Mouse (Mus musculus) thymus, adult 2 months (tissue): ENCODE data around the gene Gm10775. TPM values are rescaled to one million over a fixed set of nuclear protein-coding genes. Genes with fewer than 3 reads are reported as not detected.

Experiments used
- DNase-seq: peaks from one replicate; pipeline ENCODE4 v3.0.0; 2021
- H3K27ac ChIP-seq: fragments of 200-500 bp; 2 replicates; pipeline ENCODE4 v1.5.1; 2012; ENCODE audit warnings: low read length, control low read depth; ENCODE audit not compliant: control insufficient read depth, insufficient read depth
- H3K27me3 ChIP-seq: fragments of 200-500 bp; 2 replicates; pipeline ENCODE4 v1.6.1; 2012; ENCODE audit warnings: mild to moderate bottlenecking, low read length, moderate library complexity, mixed read lengths; ENCODE audit not compliant: control insufficient read depth, insufficient read depth
- H3K36me3 ChIP-seq: fragments of 200-500 bp; 2 replicates; pipeline ENCODE4 v1.6.1; 2012; ENCODE audit warnings: mild to moderate bottlenecking, low read length, moderate library complexity; ENCODE audit not compliant: control insufficient read depth, insufficient read depth
- H3K4me1 ChIP-seq: fragments of 200-500 bp; replicated peaks from 2 replicates; pipeline ENCODE4 v1.6.1; 2012; ENCODE audit warnings: low read length; ENCODE audit not compliant: control insufficient read depth, insufficient read depth
- H3K4me3 ChIP-seq: fragments of 200-500 bp; 2 replicates; pipeline ENCODE4 v1.5.1; 2012; ENCODE audit warnings: mild to moderate bottlenecking, low read length, control low read depth, moderate library complexity; ENCODE audit not compliant: control insufficient read depth, insufficient read depth
- CTCF ChIP-seq: fragments of 200-500 bp; IDR thresholded peaks from 2 replicates; pipeline ENCODE4 v1.5.1; 2012; ENCODE audit warnings: mild to moderate bottlenecking, control low read depth, low read length, moderate library complexity, borderline replicate concordance; ENCODE audit not compliant: control insufficient read depth, poor library complexity, insufficient read depth; ENCODE audit errors: extremely low read depth
- POLR2A ChIP-seq: fragments of 200-500 bp; IDR thresholded peaks from 2 replicates; pipeline ENCODE4 v1.6.1; 2012; ENCODE audit warnings: mild to moderate bottlenecking, low read length, control low read depth, moderate library complexity; ENCODE audit not compliant: control insufficient read depth, poor library complexity, insufficient read depth; ENCODE audit errors: extremely low read depth
- WGBS: fragments of 180-500 bp; shearing (Covaris S2); methylation state at CpG from one replicate; pipeline ENCODE4 v1.1.7; 2018; 5-methylcytosine and 5-hydroxymethylcytosine counted together
- polyA plus RNA-seq: library from polyadenylated mRNA; depleted of rRNA; stranded (reverse); fragments of >200 nt; gene quantifications from 2 replicates; pipeline ENCODE4 v1.2.3, GENCODE M21; 2012

The Gm10775 gene
- polyA plus RNA-seq, 1 experiment, result not detected

GRCm38 (mm10) chr13:65242319-65242787, 17.0 kb upstream of the Gm10775 start:
- TF ChIP-seq POLR2A (no peak), CTCF (no peak)
- peaks cover 12% of the 10 kb centered on the region for H3K4me1 ChIP-seq
- no peaks in the 10 kb centered on the region for H3K36me3 ChIP-seq
- DNase-seq, result no peak
- H3K4me3 ChIP-seq, result peak overlapping the region; percentile 81
- no peaks in the 10 kb centered on the region for H3K27me3 ChIP-seq
- H3K27ac ChIP-seq, result no peak overlapping the region
- 57% methylated on average over 27 of the region's 27 CpGs for WGBS

GRCm38 (mm10) chr13:65243273-65243672, 16.1 kb upstream of the Gm10775 start:
- WGBS, result 98% methylated on average over 4 of the region's 4 CpGs
- peaks cover 12% of the 10 kb centered on the region for H3K4me1 ChIP-seq
- peak; percentile 35 for DNase-seq

DNA sequence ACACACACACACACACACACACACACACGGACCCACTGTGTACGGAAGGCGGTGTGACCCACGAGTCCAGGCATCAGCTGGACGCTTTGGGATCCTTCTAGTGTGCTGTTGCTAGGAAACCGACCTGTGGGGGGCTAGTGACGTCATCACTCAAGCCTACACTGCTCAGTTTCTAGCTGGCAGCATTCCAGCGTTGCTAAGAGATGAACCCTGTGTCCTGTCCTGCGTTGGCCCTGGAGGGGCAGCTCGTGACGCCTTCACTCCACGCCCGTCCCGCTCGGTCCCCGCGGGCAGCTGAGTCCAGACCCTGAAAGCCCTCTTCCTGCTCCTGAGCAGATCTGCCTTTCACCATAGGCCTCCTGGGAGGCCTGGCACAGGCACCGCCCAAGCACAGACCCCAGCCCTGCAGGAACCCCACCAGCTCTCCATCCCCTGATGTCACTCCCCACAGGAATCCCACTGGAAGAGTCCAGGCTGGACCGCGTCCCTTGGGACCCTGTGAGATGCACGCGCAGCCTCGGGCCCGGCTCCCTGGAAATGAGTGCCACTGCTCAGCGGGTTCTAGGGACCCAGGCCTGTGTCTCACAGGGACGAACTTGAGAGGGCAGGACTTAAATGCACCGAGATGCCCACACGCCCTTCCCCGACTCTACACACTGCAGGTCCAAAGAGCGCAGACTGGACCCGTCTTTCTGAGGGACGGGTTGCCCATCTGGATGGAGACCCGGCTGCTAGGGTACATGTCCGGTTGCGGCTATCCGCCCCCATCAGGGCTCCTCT, 974 bp upstream of the Gm10775 start:
- no peak for DNase-seq
- WGBS, result 46% methylated on average over 36 of the region's 36 CpGs

More at GRCm38 (mm10) chr13:65243273-65243672, 16.1 kb upstream of the Gm10775 start:
- H3K27me3 ChIP-seq, result no peaks in the 10 kb centered on the region
- H3K36me3 ChIP-seq, result peaks cover 3% of the 10 kb centered on the region; the same call in 1 of the 2 replicates
- TF ChIP-seq CTCF, result no peak
- TF ChIP-seq POLR2A, result no peak
- no peak overlapping the region for H3K27ac ChIP-seq
- no peak overlapping the region for H3K4me3 ChIP-seq

GRCm38 (mm10) chr13:65262086-65262485, 2.7 kb downstream of the Gm10775 start:
- no peak overlapping the region for H3K27ac ChIP-seq
- no peaks in the 10 kb centered on the region for H3K27me3 ChIP-seq
- DNase-seq, result no peak
- no peaks in the 10 kb centered on the region for H3K36me3 ChIP-seq
- no peak overlapping the region for H3K4me3 ChIP-seq
- WGBS, result 98% methylated on average over 5 of the region's 5 CpGs
- H3K4me1 ChIP-seq, result no peaks in the 10 kb centered on the region
- no peak for TF ChIP-seq POLR2A
- TF ChIP-seq CTCF, result no peak

More for the DNA sequence above, 974 bp upstream of the Gm10775 start:
- Histone ChIP-seq H3K27ac (no peak overlapping the region), H3K36me3 (no peaks in the 10 kb centered on the region), H3K4me3 (no peak overlapping the region), H3K4me1 (no peaks in the 10 kb centered on the region), H3K27me3 (no peaks in the 10 kb centered on the region)
- no peak for TF ChIP-seq CTCF
- no peak for TF ChIP-seq POLR2A

DNA sequence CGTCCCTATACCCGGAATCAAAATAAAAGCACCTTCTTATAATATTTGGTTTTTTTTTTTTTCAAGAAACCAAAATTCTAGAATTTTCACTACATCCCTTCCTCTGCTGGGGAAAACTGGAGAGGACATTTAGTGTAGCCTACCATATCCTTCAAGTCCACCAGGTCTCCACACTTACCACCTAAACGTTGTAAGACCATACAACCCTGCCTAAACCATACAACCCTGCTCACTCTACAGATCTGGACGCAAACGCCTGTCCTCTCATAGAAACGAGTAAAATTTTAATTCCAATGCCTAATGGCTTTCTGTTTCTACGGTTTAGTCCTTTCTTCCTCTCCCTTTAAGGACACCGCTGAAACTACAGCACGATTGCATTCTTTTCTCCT, 18.6 kb downstream of the Gm10775 start:
- peak overlapping the region; percentile 79; the same call in 1 of the 2 replicates for H3K27ac ChIP-seq
- DNase-seq, result no peak

DNA sequence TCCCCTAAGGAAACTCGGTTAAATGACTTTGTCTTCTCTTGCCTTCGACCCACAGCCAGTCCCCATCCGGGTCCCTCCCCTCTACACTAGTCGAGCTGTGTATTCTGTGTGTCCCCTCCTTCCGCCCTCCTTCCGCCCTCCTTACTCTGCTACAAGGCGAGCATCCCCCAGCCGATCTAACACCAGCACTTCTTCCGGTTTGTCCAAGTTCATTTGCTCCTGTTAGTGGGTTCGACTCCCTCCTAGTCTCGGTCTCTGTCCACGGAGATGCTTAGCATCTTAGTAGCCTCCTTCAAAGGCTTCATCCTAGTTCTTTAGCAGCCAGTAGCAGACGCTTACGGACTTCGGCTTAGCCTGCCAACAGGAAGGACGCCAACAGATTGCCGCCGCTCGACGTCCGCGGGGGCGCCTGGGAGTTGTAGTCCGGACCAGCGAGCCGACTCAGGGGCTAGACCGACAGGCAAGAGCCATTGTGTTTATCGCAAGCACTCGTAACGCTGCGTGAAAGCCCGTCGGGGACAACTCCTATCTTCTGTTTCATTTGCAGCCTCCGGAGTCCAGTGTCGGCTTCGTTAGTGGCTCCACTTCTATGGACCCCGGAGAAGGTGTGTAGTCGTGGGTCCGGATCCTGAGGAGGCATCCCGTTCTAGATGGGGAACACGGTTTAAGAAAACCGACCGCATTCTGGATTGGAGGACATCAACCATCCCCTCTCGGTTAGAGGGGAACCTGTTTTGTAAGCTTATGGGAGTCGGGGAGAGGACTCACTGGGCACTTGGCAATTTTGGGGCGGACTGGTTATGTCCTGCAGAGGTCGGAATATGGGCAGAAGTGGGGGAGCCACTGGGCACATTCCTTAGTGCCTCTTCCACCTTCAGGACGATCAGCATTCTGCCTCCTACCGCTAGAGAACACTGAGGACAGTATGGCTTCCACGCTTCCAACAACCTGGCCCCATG, 19.3 kb downstream of the Gm10775 start, which contains the start of gene Zfp369:
Zfp369 (plus strand) TSS at position 432 of the 959 bp plus-strand sequence.
- TF ChIP-seq CTCF (peak; percentile 53; the same call in 1 of the 2 replicates), POLR2A (peak; percentile 37; the same call in 1 of the 2 replicates)

More for the DNA sequence above, 18.6 kb downstream of the Gm10775 start:
- Histone ChIP-seq H3K4me1 (no peaks in the 10 kb centered on the region), H3K36me3 (no peaks in the 10 kb centered on the region), H3K27me3 (no peaks in the 10 kb centered on the region), H3K4me3 (peak overlapping the region; percentile 58)
- TF ChIP-seq POLR2A (no peak), CTCF (no peak)
- WGBS, result 9% methylated on average over 9 of the region's 9 CpGs

More for the DNA sequence above, 19.3 kb downstream of the Gm10775 start, which contains the start of gene Zfp369:
- Histone ChIP-seq H3K4me1 (no peaks in the 10 kb centered on the region), H3K27ac (peak within 1 kb of the TSS; percentile 79), H3K27me3 (no peaks in the 10 kb centered on the region), H3K4me3 (peak within 1 kb of the TSS; percentile 58), H3K36me3 (no peaks in the 10 kb centered on the region)
- WGBS, result under 1% methylated on average over 50 of the region's 50 CpGs
- DNase-seq, result peak; percentile 93
